Mouse (Mus musculus) neural tube, embryonic 10.5 days (tissue): ENCODE data around the gene Selenok.
A peak's percentile ranks its signal among the peaks of the same experiment; 100 is the strongest.

Experiments
- DNase-seq: peaks from one replicate; pipeline ENCODE4 v3.0.0-alpha.2; 2017; ENCODE audit warnings: low spot score; ENCODE audit errors: extremely low spot score

The Selenok gene

DNA sequence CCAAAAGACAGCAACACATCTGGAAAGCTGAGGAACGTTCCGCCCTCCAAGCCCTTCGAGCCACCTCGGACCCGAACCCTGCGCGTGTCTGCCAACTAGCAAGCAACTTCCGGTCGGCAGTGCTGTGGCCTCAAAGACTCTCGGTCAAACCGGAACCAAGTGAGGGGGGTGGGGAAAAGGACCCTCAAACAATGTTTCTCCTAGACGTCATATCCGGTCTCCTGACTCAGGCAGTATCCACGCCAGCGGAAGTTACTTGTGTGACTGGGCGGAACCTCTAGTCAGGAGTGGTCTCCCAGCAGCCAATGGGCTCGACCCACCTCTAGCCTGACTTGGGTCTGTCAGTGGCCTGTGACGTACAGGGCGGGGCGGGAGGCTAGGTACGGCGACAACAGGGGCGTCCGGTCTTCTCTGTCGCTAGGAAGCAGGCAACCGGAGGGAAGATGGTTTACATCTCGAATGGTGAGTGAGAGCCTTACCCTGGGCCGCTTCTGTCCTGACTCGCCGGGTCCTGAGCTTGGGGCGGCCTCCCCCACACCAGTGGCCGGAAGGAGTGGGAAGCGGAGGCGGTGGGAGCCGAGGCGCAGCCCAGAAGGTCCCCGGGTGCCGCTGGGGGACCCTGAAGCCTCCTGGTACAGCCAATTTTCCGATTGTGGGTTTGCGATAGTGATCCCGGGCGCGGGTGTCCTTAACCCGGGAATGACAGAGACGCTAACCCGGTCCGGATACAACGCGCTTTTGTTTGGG is at the start of gene Selenok:
Gene Selenok, plus strand, starts transcription at position 234 of the 747 bp plus-strand sequence.
- DNase-seq, result peak; percentile 92

DNA sequence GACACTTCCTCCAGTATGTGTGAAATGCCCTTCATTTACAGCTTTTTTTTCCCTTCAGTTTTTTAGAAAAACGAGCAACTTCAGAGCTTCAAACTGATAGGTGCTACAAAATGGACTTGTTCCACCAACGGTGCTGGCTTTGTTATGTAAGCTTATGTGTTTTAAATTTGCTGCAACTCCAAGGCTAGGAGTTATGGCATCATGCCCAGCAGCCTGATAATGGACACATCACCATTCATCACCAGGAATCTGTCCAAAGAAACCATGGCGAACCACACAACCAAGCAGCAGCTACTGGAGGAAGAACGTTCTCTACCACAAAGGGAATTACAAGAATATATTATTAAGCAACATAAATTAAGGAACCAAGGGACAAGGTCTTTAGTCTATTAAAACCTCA is 39.1 kb upstream of the Selenok start:
- DNase-seq, result no peak

DNA sequence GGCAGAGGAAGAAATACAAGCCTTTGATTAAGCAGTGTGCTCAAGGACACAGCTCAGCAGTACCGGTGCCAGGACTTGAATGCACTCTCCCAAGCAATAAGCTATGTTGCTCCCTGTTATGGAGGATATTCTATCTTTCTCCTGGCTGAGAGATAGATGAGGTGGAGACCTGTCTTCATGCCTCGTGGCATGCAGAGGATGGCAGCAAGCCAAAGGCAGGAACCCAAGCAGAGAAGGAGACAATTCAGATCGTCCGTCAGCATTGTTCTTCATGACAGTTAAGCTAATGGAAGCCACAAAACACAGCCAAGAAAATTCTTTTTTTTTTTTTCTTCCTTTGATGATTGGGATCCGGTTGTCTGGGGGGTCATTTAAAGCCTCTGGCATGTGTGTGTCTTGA is 32.6 kb upstream of the Selenok start:
- no peak for DNase-seq

DNA sequence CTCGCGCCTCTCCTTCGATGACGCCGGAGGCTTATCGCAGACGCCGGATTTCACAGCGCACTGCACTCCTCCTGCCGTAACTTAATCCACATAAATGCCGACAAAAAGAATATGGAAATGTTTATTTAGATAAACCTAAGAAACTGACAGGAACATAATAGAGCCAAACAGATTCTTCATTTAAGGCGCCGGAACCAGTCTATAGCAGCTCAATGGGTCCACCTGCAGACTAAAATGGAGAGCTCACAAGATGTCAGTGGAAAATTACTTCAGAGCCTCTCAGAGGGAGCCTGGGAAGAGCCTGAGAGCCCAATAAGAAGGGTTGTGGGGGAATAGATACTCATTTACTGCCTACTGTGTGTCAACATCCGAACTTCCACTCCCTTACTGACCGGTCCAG is 30.6 kb upstream of the Selenok start:
- no peak for DNase-seq

DNA sequence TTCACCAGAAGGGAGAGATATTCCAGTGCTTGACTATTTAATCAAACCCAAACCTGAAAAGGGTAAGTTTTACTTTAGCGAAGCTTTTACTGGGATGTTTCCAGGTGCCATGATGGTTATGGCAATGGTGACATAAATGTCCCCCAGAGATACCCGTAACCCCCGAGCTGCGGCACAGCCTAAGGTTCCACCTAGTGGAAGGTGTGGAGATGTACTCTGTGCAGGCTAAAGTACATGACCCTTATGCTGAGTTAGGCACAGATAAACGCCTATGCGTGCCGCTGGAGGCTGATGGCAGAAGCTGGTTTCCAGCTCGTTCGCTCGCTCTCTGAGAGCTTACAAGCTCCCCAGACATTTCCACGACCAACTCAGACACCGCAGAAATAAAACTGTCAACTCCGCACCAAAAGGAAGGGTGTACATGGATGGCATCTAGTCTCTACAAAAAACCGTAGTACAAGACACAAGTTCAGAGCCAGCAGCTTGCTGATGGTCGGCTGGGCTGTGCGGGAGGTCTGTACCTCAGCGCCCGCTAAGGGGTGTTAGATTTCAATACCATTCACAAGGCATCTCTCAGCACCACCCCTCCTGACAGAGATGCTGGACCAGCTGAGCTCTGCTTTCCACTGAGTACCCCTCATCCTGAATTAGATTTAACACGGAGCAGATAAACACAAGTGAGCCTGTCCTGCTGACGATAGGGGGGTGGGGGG is 28.4 kb upstream of the Selenok start:
- peak; percentile 13 for DNase-seq

DNA sequence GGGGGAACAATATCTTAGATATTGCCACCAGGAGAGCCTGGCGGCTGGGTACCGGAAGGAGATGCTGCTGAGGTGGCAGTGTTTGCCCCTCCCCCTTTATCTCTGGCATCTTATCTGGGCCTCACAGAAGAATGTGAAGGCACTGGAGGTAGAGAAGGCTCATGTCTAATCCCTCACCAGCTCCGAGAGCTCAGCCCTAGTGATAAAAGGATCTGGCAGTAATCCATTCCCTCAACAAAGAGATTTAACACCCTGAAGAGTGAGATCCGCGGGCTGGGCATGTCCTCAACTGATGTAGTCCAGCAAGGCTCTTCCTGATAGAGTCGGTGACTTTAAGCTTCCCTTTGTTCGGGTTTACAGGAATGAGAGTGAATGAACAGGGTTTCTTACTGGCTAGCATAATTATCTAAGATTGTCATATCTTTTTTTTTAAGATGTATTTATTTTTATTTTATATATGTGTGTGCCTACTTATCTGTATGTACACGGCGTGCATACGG is 27.7 kb upstream of the Selenok start:
- DNase-seq, result no peak

DNA sequence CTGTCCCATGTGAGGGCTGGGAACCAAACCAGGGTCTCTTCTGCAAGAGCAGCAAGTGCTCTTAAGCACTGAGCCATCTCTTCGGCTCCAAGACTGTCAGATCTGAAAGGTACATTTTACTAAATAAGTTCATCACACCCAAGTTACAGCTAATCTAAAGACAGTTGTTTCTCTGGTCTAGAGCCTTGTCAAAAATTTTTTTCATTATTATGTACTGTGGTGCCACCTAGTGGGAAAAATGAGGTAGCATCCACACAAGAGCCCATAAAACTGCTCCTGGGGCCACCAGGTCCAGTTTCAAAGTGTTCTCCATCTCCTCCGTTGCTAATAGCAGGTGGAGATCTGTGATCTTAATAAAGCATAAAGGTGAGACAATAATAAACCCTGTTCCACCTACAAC is 27.2 kb upstream of the Selenok start:
- DNase-seq, result peak; percentile 26

DNA sequence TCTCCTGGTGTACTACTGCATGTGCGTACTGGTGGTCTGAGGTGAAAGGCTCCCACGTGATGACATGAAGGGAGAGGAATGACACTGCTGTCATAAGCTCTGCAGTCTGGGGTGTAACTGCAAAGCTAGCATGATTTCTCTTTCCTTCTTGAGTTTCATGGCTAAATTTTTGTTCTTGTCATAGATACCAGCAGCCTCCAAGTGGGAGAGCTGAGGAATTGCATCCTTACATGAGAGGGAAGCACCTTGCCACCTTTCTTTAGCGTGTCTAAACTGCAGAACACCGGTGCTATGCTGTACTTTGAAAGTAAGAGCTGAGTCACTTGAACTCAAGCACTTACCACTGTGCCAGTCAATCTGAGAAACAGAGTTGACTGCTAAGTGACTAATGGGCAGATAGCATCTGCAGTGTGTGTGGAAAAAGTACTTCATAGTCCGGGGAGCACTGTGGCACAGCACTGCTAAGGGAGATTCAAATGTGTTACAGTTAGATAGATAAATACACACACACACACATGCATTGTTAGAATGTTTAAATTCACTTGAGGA is 21.3 kb upstream of the Selenok start:
- no peak for DNase-seq

DNA sequence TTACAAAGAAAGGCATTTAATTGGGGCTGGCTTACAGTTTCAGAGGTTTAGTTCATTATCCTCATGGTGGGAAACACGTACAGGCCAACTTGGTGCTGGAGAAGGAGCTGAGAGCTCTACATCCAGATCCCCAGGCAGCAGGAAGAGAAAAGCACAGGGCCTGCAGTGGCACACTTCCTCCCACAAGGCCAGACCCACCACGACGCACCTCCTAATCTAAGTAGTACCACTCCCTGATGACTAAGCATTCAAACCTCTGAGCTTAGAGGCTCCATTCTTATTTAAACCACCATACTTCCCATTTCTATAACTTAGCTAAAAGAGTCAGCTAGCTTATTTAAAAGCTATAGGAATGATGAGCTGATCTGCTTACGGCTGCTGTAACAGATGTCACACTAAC is 17.3 kb upstream of the Selenok start:
- DNase-seq, result no peak

DNA sequence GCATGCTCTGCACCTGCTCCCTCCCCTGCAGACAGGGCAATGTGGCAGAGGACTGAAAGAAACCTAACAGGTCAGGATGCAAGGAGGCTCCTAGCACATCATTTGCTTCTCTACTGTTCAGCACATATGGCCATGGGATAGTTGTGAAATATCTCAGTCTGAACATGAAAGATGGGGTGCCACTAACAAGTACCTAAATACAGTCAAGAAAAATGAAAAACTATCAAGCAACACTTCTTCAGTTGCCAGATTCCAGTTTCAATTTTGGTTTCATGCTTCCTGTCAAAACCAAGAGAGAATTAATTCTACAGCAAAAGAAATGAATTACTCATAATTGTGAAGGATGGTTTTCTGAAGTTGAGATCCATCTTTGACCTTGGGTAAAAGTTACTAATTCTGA is 10.7 kb upstream of the Selenok start:
- no peak for DNase-seq

DNA sequence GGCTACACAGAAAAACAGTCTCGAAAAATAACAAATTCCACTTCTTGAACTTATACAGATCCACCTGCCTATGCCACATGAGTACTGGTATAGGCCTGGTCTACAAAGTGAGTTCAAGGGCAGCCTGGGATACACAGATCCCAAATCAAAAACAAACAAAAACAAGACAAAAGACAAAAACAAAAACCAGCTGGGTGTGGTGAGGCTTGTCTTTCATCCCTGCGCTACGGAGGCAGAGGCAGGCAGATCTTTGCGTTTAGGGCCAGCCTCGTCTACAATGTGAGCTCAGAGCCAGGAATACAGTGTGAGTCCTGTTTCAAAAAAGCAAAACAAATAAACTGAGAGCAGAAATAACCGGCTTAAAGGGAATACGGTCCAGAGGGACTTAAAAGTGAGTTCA is 497 bp upstream of the Selenok start:
- no peak for DNase-seq

DNA sequence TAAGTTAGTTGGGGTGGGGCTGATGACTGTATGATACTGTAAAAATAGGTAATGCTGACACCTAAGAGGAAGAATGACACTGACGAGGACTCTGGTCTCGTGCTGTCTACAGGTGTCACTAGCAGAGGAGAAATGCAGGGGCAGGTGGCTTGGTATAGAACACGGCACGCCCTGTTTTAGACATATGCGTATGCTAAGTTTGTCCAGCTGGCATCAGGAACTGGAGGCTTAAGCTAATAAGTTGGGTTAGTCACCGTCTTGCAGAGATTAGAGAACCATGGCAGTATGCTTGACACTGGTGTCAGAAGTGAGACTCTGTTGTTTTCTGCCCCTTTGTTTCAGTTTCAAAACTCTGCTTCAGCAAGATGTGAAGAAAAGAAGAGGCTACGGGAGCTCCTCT is 3.3 kb downstream of the Selenok start:
- no peak for DNase-seq

DNA sequence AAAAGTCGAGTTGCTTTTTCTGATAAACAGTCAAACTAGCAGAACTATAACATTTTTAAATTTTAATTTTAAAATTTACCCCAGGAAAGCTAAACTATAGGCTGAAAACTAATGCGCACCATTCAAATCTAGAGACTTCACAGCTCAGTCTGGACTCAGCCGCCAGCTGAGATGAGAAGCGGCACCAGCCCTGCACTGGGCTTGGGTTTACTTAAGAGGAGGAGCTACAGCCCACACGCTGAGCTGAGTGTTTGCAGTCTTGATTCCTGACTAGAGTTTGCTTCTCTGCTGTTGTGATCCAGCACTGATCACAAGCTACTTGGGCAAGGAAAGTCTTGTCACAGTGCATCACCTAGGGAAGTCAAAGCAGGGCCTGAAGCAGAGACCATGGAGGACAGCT is 3.9 kb downstream of the Selenok start:
- no peak for DNase-seq

DNA sequence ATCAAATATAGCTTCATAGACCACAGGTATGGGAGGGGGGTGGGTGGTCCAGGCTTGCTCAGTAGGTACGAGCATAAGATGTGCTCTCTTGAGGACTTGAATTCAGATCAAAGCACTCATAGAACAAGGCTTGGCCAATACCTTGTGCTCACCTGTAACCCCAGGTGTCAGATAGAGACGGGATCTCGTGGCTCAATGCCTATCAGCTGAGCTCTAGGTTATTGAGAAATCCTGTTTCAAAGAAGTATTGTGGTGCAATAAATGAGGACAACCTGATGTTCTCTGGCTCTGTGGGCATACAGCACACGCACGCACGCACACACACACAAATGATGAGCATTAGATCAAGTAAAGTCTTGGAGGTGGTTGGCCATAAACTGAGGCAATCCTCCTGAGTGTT is 8.8 kb downstream of the Selenok start:
- DNase-seq, result no peak

DNA sequence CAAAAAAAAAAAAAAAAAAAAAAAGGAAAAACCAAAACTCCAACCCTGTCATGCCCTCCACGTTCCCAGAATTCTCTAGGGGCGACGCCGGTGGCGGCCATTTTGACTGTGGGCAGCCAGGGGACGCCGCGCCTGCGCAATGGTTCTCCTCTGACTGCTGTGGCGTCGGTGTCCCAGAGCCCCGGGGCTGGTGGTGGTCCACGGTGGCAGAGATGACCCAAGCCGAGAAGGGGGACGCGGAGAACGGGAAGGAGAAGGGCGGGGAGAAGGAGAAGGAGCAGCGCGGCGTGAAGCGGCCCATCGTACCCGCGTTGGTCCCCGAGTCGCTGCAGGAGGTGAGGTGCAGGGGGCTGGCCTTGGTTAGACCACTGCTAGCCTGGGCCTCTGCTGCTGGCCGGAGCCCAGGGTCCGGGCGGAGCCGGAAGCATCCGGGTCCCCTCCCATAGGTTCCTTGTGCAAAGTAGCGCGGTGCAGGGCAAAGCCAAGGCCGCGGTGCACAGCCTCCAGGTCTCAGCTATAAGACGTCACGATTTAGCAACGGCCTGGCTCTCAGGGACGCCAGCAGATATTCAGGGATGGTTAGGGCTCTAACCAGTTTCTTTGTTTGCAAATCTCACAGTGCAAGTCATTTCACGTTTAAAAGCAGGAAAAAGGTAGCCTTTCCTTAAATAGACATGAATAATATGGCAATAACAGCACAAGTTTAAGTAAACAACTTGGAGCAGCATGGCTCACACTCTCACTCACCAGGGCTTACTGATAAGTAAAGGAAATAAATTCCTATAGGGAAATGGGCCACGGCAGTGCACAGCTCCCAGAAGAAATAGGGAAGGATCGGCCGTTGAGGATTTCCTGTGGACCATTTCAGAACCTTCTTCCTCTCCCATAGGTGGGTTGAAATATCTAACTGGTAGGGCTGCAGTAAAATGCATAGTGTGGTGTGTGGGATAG is 10.4 kb downstream of the Selenok start, which contains the start of gene Actr8:
Gene Actr8, plus strand, starts transcription at position 84 of the 951 bp plus-strand sequence.
- peak; percentile 97 for DNase-seq

DNA sequence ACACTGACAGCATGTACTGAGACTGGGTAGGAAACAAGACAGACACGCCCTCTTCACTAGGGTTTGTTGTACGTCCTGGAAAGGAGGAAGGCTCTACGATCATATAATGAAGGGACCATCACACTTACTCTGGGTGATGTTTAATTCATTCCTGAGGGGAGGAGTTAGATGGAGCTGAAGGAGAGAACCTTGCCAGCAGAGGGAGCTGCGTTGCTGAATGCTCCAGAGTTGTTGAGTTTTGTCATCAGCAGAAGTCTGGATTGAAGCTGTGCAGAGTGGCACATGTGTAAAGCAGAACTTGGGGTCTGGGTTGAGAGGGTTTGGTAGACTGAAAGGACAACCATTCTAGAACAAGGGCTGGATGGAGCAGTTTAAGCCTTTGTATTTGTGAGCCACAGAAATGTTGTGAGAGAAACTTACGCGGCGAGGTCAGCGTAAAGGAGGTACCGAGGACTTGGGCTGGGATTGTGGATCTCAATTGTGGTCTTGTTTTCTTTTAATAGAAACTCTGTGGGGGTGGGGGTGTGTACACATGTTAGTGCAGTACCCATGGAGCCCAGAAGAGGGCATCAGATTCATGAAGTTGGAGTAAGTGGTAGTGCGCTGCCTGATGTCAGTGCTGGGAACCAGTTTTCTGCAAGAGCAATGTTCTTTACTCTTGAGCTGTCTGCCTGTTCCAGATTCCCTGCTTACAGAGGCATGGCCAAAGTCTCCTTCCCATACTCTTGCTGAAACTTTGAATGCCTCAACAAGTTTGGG is 12.5 kb downstream of the Selenok start:
- DNase-seq, result no peak

DNA sequence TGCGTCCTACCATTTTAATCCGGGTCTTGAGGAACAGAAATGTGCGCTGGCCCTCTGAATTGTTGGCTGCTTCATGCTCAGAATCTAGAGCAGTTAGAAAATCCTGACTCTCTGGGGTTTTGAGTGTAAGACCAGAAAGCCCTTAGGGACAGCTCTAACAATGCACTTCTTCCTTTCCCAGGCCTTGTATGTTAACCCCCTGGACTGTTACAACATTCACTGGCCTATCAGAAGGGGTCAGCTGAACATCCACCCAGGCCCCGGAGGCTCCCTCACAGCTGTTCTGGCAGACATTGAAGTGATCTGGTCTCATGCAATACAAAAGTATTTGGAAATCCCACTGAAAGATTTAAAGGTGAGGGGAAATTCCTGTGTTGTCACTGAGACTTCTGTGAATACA is 18.0 kb downstream of the Selenok start:
- no peak for DNase-seq

DNA sequence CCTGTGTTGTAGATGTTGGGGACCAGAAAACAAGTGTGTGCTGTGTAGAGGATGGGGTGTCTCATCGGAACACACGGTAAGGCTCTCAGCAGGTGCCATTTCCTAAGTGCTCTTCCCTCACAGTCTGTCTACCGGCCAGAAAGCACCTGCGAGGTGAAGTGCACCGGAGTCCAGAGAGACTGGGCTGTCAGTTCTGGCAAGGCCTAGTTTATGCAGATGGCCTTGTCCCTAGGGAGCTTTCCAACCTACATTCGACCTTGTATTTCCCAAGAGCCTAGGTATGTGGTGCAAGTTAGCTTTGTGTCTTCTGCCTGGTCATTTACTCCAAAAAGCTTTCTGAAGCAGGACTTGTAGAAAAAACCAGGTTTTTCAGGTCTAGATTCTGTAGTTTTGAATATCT is 19.2 kb downstream of the Selenok start:
- no peak for DNase-seq

DNA sequence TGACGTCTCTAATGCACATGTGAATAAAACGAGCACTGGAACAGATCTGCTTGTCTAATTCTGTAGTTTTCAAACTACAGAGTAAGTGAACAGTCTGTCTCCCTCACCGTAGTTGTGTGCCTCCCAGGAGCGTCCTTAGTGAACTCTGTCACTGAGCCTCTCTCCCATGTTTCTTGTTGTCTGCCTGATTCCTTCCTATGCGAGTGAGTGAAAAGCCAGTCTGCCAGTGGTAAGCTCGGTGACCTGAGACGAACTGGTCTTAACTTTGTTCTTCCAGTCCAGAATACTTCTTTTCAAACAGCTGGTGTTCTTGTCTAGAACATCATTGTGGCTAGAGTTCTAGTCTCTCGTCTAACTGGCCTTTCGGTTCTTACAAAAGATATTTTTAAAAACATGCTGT is 19.6 kb downstream of the Selenok start:
- no peak for DNase-seq

DNA sequence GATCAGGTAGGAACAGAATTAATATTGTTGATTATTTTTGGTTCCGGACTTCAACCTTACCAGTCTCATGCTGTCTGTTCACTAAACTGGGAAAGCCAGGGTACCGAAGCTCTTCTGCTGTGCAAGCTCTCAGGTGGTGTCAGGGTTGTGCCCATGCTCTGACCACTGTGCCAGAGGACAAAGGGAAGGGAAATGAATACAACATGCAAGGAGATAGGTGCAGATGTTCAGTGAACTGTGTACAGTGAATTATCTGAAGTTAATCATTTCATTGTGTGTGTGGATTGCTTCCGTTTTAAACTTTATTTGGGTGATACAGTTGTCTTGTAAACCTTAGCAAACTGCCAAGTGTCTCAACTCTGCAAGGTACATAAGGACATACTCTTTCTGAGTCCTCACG is 20.2 kb downstream of the Selenok start:
- DNase-seq, result no peak

DNA sequence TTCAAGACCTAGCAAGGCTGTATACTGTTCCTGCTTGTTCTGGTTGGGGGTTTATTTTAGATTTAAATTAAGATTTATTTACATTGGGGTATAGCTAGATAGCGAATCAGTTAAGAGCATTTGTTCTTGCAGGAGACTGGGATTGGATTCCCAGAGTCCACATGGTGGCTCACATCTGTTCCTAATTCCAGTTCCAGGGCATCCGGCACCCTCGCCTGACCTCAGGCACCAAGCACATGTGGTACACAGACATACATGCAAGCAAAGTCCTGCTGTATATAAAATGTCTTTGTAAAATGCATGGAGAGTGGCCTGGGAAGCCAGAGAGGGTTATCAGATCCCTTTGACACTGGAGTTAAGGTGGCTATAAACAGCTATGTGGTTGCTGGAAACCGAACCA is 26.9 kb downstream of the Selenok start:
- peak; percentile 44 for DNase-seq
